Mouse (Mus musculus): Measurements from ENCODE around the gene Myog.

GRCm38 (mm10) chr1:134282342-134282741, 7.4 kb upstream of the Myog start:
- TF ChIP-seq POLR2A (IDR thresholded peaks at IDR 0.05; ENCODE audit: control insufficient read depth, extremely low read depth, insufficient read depth, low read length, poor library complexity) (no peak), CTCF (IDR thresholded peaks at IDR 0.05; ENCODE audit: borderline replicate concordance, control insufficient read depth, extremely low read depth, insufficient read depth, low read length, poor library complexity) (no peak)

Measured in thymus, adult 2 months (tissue).